Mouse (Mus musculus): ENCODE measurements around the gene Psmd5.
"Not testable (repeated sequence)": the region's sequence is repeated elsewhere in the genome, so short reads cannot be mapped to it uniquely, and the experiment has no call there.

Gene Psmd5

GRCm38 (mm10) chr2:34896821-34897460 lies 22.2 kb upstream of the Psmd5 start:
- no peak for DNase-seq (ENCODE audit: inconsistent age in 2 of 2, low spot score in 1 of 2)

- no peak for DNase-seq (ENCODE audit: inconsistent age in 2 of 2, low spot score in 1 of 2)
These were observed 20.8 kb upstream of the Psmd5 start for GRCm38 (mm10) chr2:34895503-34896113.

DNA sequence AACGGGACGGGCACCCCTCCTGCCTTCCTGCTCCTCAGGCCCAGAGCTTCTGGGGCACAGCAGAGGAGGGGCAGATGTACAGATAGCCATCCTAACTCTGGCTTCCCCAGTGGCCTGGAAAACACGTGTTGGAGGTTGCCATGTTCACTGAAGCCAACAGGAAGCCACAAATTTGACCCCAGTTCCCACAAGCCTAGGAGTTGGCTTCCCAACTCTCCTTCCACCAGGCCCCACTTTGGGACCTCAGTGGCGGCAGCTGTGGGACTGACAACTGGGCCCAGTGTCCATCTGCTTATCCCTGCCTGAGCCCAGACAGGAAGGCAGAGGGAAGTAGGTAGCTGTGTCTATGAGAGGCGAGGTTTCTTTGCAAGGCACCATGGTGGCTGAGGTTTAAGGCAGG lies 19.2 kb upstream of the Psmd5 start:
- DNase-seq (ENCODE audit: inconsistent age in 2 of 2, low spot score in 1 of 2): no peak

- no peak for DNase-seq (ENCODE audit: inconsistent age in 2 of 2, low spot score in 1 of 2)
These were observed 9.4 kb upstream of the Psmd5 start for GRCm38 (mm10) chr2:34884186-34884585.

- DNase-seq (ENCODE audit: inconsistent age in 2 of 2, low spot score in 1 of 2): no peak
These were observed 8.4 kb upstream of the Psmd5 start for GRCm38 (mm10) chr2:34883190-34883589.

DNA sequence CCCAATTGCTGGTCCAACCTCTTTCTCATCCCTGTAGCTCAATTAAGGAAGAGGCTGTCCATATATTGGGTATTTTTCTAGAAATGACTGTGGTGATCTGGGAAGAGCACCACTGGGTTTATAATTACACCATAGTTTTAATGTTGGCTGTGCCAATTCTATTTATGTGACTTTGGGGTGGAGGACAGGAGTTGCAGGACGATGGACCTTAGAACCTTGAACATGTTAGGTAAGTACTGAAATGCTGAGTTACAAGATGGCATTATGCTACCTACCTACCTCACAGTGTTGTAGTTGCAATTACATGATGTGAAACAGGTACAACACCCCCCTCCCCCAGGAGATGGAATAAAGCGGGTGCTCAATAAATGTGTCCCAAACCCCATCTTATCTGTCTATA lies 8.0 kb upstream of the Psmd5 start:
- DNase-seq (ENCODE audit: inconsistent age in 2 of 2, low spot score in 1 of 2): no peak

GRCm38 (mm10) chr2:34880054-34880453 lies 5.3 kb upstream of the Psmd5 start:
- no peak for DNase-seq (ENCODE audit: inconsistent age in 2 of 2, low spot score in 1 of 2)

GRCm38 (mm10) chr2:34874271-34874670 lies 497 bp downstream of the Psmd5 start, which contains the start of gene Cutal:
Gene Cutal, plus strand, starts transcription at chr2:34874396.
- no peak for DNase-seq (ENCODE audit: inconsistent age in 2 of 2, low spot score in 1 of 2)

DNA sequence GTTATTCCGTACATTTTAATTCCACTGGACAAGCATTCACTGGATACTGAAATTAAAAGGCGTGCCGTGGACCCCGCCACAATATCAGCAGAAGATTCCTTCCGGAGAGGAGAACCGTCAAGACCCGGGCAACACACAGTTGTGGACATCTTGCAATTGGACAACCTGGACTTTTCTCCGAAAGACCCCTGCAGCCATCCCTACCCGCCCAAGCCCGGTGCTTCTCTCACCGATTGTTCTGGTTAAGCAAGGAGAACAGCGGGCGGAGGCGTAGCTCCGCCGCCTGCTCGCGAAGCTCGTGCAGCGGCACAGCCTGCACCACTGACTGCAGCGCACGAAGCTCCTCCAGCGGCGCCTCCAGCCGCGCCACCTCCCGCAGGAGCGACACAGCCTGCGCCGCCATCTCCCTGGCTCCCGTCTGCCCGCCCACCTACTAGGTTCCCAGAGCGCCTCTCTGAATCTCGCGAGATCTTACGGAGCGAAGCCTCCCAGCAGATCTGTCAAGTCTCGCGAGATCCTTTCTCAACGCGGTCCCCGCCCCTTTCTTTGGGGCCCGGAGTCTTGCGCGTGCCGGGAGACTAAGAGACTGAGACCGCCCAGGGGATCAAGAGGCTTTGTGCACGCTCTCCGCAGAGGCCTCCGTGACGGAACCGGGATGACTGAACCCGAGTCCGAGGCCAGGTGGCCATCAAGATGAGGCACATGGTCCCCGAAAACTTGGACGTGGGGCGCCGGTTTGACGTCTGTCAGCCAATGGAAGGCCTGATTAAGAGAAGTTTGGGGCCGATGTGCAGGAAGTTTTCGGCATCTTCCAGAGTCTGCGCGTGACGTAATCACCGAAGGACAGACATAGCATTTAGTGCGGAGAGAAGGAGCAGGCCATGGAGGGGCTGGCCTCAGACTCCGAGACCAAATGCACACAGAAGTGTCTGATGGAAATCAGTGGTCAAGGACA lies 4.0 kb downstream of the Psmd5 start:
- DNase-seq (ENCODE audit: inconsistent age in 2 of 2, low spot score in 1 of 2): peak; percentile 95 to 98

GRCm38 (mm10) chr2:34869680-34870079 lies 5.1 kb downstream of the Psmd5 start:
- DNase-seq (ENCODE audit: inconsistent age in 2 of 2, low spot score in 1 of 2): peak in 1 of 2 experiments; percentile 59

- DNase-seq (ENCODE audit: inconsistent age in 2 of 2, low spot score in 1 of 2): no peak
These were observed 17.0 kb downstream of the Psmd5 start for GRCm38 (mm10) chr2:34857728-34858127.

GRCm38 (mm10) chr2:34855265-34855664 lies 19.5 kb downstream of the Psmd5 start:
- no peak for DNase-seq (ENCODE audit: inconsistent age in 2 of 2, low spot score in 1 of 2)

GRCm38 (mm10) chr2:34847702-34848101 lies 27.1 kb downstream of the Psmd5 start:
- no peak for DNase-seq (ENCODE audit: inconsistent age in 2 of 2, low spot score in 1 of 2)

DNA sequence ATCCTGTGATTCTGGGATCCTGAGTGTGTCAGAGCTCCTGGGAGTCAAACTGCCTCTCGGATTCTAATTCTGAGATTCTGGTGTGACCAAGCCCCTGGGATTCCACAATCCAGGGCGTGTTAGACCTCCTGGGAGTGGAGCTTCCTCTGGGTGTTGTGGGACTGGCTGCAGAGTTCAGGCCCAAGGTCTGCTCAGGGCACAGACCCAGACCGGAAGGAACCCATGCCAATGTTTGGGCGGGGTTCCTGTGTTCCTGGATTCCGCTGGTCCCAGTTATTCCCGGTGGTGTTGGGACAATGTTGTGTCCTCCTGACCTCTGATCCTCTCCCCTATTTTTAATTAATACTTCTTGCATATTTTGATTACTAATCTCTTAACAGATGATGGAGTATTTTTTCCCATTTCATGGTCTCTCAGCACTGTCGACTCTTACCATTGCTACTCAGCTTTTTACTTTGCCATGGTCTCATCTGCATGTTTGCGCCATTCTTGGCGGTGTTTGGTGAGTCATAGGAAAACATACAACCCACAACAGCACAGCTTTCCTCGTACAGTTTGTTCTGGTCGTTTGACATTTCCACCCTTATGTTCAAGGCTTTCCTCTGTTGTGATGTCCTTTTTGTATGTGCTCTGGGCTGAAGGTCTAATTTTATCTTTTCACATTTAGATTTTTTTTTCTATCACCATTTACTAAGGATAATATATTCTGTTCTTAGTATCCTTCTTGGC lies 31.4 kb downstream of the Psmd5 start:
- peak; percentile 68 to 86 for DNase-seq (ENCODE audit: inconsistent age in 2 of 2, low spot score in 1 of 2)

GRCm38 (mm10) chr2:34841706-34842105 lies 33.1 kb downstream of the Psmd5 start:
- DNase-seq (ENCODE audit: inconsistent age in 2 of 2, low spot score in 1 of 2): no peak

DNA sequence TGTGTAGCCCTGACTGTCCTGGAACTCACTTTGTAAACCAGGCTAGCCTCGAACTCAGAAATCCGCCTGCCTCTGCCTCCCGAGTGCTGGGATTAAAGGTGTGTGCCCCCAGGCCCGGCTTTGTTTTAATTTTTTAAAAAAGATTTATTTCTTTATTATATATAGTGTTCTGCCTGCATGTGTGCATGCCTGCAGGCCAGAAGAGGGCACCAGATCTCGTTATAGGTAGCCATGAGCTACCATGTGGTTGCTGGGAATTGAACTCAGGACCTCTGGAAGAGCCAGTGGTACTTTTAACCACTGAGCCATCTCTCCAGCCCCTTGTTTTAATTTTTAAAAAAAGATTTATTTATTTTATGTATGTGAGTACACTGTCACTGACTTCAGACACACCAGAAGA lies 34.6 kb downstream of the Psmd5 start:
- not testable (repeated sequence) for DNase-seq (ENCODE audit: inconsistent age in 2 of 2, low spot score in 1 of 2)

- no peak for DNase-seq (ENCODE audit: inconsistent age in 2 of 2, low spot score in 1 of 2)
These were observed 39.1 kb downstream of the Psmd5 start for GRCm38 (mm10) chr2:34835669-34836068.

DNA sequence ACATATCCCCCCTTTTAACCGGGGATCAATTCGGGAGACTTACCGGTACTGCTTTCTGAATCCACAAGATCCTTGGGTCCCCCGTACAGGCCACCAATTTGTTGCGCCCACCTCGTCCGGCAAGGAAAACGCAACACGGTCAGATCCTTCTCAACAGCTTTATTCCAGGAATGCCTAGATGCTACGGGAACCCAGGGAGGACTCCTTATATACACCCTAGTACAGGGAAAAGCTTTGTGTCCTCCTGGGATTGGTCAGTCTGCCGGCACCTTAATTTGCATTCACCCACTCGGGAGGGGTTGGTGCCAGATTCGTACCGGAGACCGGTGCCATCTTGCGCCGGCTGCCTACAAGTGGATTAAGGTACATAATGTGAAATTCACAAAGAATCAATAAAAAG lies 41.1 kb downstream of the Psmd5 start:
- no peak for DNase-seq (ENCODE audit: inconsistent age in 2 of 2, low spot score in 1 of 2)

- DNase-seq (ENCODE audit: inconsistent age in 2 of 2, low spot score in 1 of 2): peak in 1 of 2 experiments; percentile 44
These were observed 41.9 kb downstream of the Psmd5 start, which contains the start of gene Gm34653 for GRCm38 (mm10) chr2:34832766-34833457. Gene Gm34653, plus strand, starts transcription at chr2:34833007.

GRCm38 (mm10) chr2:34830066-34830465 lies 44.7 kb downstream of the Psmd5 start:
- DNase-seq (ENCODE audit: inconsistent age in 2 of 2, low spot score in 1 of 2): not testable (repeated sequence)
